Mouse (Mus musculus): ENCODE measurements around the gene Vmn1r192.
"Not testable (repeated sequence)": the region's sequence is repeated elsewhere in the genome, so short reads cannot be mapped to it uniquely, and the experiment has no call there.

Gene Vmn1r192

GRCm38 (mm10) chr13:22191041-22191440, at the start of gene Vmn1r192:
TSS of gene Vmn1r192 (minus strand) at chr13:22191141.
- no peak for DNase-seq (ENCODE audit: low spot score in 2 of 2)

GRCm38 (mm10) chr13:22223060-22223459, 32.1 kb upstream of the Vmn1r192 start, which contains the start of gene Vmn1r193:
TSS of gene Vmn1r193 (minus strand) at chr13:22223160.
- DNase-seq (ENCODE audit: low spot score in 2 of 2), result not testable (repeated sequence)

- not testable (repeated sequence) for DNase-seq (ENCODE audit: low spot score in 2 of 2)
Observed at GRCm38 (mm10) chr13:22192756-22193155, 1.8 kb upstream of the Vmn1r192 start.

- DNase-seq (ENCODE audit: low spot score in 2 of 2), result no peak
Observed at GRCm38 (mm10) chr13:22190385-22190784, 556 bp downstream of the Vmn1r192 start.

- DNase-seq (ENCODE audit: low spot score in 2 of 2), result no peak
Observed at GRCm38 (mm10) chr13:22189313-22189712, 1.6 kb downstream of the Vmn1r192 start.

GRCm38 (mm10) chr13:22183869-22184268, 7.1 kb downstream of the Vmn1r192 start, which contains the start of gene Vmn1r191:
TSS of gene Vmn1r191 (minus strand) at chr13:22183969.
- no peak for DNase-seq (ENCODE audit: low spot score in 2 of 2)

GRCm38 (mm10) chr13:22168416-22168815, 22.5 kb downstream of the Vmn1r192 start:
- DNase-seq (ENCODE audit: low spot score in 2 of 2), result no peak

GRCm38 (mm10) chr13:22136495-22137293, 54.2 kb downstream of the Vmn1r192 start:
- not testable (repeated sequence) for DNase-seq (ENCODE audit: low spot score in 2 of 2)
